Mouse (Mus musculus) heart, postnatal 4 days (tissue): ENCODE data around the gene Sox21. TPM values are rescaled to one million over a fixed set of nuclear protein-coding genes. Genes with fewer than 3 reads are reported as not detected.

Experiments used
- DNase-seq: peaks from one replicate; pipeline ENCODE4 v3.0.0; 2021
- total RNA-seq, 2 experiments: library from RNA; stranded (reverse); gene quantifications; 2 replicates each; pipeline ENCODE4 v1.2.3; 2021

Sox21 gene
- not detected for total RNA-seq

GRCm38 (mm10) chr14:118236886-118237289, at the start of gene Sox21:
TSS of gene Sox21 (minus strand) at chr14:118237030.
- peak; percentile 16 for DNase-seq

- DNase-seq, result no peak
Measured at GRCm38 (mm10) chr14:118286096-118286495, 49.3 kb upstream of the Sox21 start.

GRCm38 (mm10) chr14:118282917-118283316, 46.1 kb upstream of the Sox21 start:
- no peak for DNase-seq

- no peak for DNase-seq
Measured at GRCm38 (mm10) chr14:118282272-118282671, 45.4 kb upstream of the Sox21 start.

- DNase-seq, result no peak
Measured at GRCm38 (mm10) chr14:118277704-118278498, 41.1 kb upstream of the Sox21 start.

- no peak for DNase-seq
Measured at GRCm38 (mm10) chr14:118272594-118273555, 36.0 kb upstream of the Sox21 start.

- no peak for DNase-seq
Measured at GRCm38 (mm10) chr14:118268849-118269248, 32.0 kb upstream of the Sox21 start.

GRCm38 (mm10) chr14:118266660-118267059, 29.8 kb upstream of the Sox21 start, which contains the start of gene Gm9376:
TSS of gene Gm9376 (plus strand) at chr14:118266960.
- no peak for DNase-seq

GRCm38 (mm10) chr14:118253381-118253780, 16.6 kb upstream of the Sox21 start:
- DNase-seq, result no peak

GRCm38 (mm10) chr14:118241416-118241815, 4.6 kb upstream of the Sox21 start:
- no peak for DNase-seq

GRCm38 (mm10) chr14:118239351-118239750, 2.5 kb upstream of the Sox21 start:
- no peak for DNase-seq

GRCm38 (mm10) chr14:118237786-118238185, 956 bp upstream of the Sox21 start:
- DNase-seq, result no peak

- DNase-seq, result peak; percentile 31
Measured at GRCm38 (mm10) chr14:118235973-118236885, 601 bp downstream of the Sox21 start.

GRCm38 (mm10) chr14:118235361-118235972, 1.4 kb downstream of the Sox21 start:
- peak; percentile 16 for DNase-seq

- DNase-seq, result no peak
Measured at GRCm38 (mm10) chr14:118234541-118235210, 2.2 kb downstream of the Sox21 start.

- peak; percentile 9 for DNase-seq
Measured at GRCm38 (mm10) chr14:118233786-118234540, 2.9 kb downstream of the Sox21 start.

- no peak for DNase-seq
Measured at GRCm38 (mm10) chr14:118232381-118232970, 4.4 kb downstream of the Sox21 start.

- no peak for DNase-seq
Measured at GRCm38 (mm10) chr14:118226471-118227155, 10.2 kb downstream of the Sox21 start.

- DNase-seq, result no peak
Measured at GRCm38 (mm10) chr14:118225911-118226310, 10.9 kb downstream of the Sox21 start.
